In the genomic region with DNA sequence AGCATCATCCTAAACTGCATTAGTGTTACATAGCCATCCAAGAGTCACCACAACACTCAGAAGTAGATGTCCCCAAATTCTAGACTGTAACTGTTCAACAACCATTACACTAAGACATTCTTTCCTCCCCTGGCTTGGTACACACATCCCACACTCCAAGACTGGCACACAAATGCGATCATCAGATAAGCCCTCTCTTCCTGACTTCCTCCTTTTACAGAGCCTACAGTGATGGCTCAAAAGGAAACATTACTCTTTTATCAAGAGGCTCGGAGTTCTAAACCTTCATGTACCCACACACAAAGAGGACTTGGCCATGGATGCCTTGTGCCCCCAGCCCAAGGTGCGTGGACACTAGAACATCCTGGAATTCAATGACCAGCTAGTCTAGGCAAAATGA, we compare ENCODE assay signal across 25 mouse cellular contexts.
"Had no signal": no experiment of that assay in that cellular context is flagged by ENCODE, and none has a peak within 500 bp of the region (broad histone marks: within the 10 kb centered on the region; RNA-seq: fewer than 3 reads in every experiment).

No protein-coding gene starts in this region.

- H3K4me3 ChIP-seq: heart, adult 2 months; heart, embryonic 13.5 days; heart, embryonic 15.5 days; intestine, embryonic 15.5 days; layer of hippocampus, adult 2 months; left cerebral cortex, adult 2 months; limb, embryonic 10.5 days; limb, embryonic 12.5 days; liver, embryonic 13.5 days had no signal

- H3K9me3 ChIP-seq: heart, embryonic 13.5 days; heart, embryonic 15.5 days; intestine, embryonic 15.5 days; limb, embryonic 10.5 days; limb, embryonic 12.5 days; liver, embryonic 13.5 days had no signal

- DNase-seq: gastrocnemius, postnatal 14 days; gastrocnemius, postnatal 36 days; heart, adult 11 months; heart, adult 2 months; heart, postnatal 14 days; heart, postnatal 36 days; kidney, adult 18-20 months; kidney, adult 8-10 months; kidney, postnatal 10 days; kidney, postnatal 25 days; kidney, postnatal 4 days; liver; liver, embryonic 13.5 days had no signal

- H3K9ac ChIP-seq: heart, embryonic 13.5 days; heart, embryonic 15.5 days; hindbrain, embryonic 14.5 days; intestine, embryonic 15.5 days; limb, embryonic 12.5 days; liver, embryonic 13.5 days had no signal

- H3K27ac ChIP-seq: heart, adult 2 months; heart, embryonic 13.5 days; heart, embryonic 15.5 days; hindbrain, embryonic 14.5 days; intestine, embryonic 15.5 days; layer of hippocampus, adult 2 months; left cerebral cortex, adult 2 months; limb, embryonic 10.5 days; limb, embryonic 12.5 days; liver, embryonic 13.5 days had no signal

- H3K4me1 ChIP-seq: intestine, embryonic 15.5 days; liver, embryonic 13.5 days had no signal

- H3K27me3 ChIP-seq: heart, embryonic 13.5 days; heart, embryonic 15.5 days; intestine, embryonic 15.5 days; limb, embryonic 12.5 days; liver, embryonic 13.5 days had no signal

- H3K4me2 ChIP-seq: heart, embryonic 11.5 days; heart, embryonic 13.5 days; heart, embryonic 15.5 days; hindbrain, embryonic 14.5 days; intestine, embryonic 15.5 days; limb, embryonic 12.5 days; liver, embryonic 11.5 days; liver, embryonic 13.5 days had no signal

- H3K36me3 ChIP-seq: heart, embryonic 15.5 days; intestine, embryonic 15.5 days; liver, embryonic 13.5 days had no signal

- ATAC-seq: hindbrain, embryonic 16.5 days; intestine, embryonic 15.5 days; intestine, postnatal 0 days had no signal
